Mouse (Mus musculus): ENCODE results near the gene Ermard.

DNA sequence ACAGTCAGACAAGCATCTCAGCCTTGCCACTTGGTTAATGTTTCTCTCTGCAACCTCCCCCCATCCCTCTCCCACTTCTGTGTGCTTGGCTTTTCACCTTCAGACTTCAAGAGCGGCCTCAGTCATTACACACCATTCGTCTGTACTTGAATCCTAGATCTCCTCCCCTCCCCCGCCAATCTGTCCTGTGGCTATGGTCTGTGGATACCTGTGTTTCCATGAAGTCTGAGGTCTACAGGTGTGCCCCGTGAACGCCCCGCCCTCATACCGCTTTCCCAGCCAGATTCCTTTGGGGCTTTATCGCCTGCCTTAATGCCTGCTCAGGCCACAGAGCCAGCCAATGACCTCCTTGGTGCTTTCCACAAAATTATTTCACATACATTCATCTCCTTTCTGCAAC, 34.0 kb downstream of the Ermard start:
- TF ChIP-seq CTCF (IDR thresholded peaks at IDR 0.05; ENCODE audit: insufficient read depth, low read depth, low read length) (no peak), POLR2A (IDR thresholded peaks at IDR 0.05; ENCODE audit: insufficient read depth, low read depth, low read length) (no peak)

All from olfactory bulb, adult 2 months (tissue).